Mouse (Mus musculus) embryonic fibroblast, embryonic 13.5 days (primary cell): ENCODE data around the gene Mgat4a.

Experiments used
- CTCF ChIP-seq: IDR thresholded peaks from 2 replicates; pipeline ENCODE4 v1.5.1; 2011; ENCODE audit warnings: mild to moderate bottlenecking, control low read depth, low read length, moderate library complexity, borderline replicate concordance; ENCODE audit not compliant: insufficient read depth
- POLR2A ChIP-seq: IDR thresholded peaks from 2 replicates; pipeline ENCODE4 v1.6.1; 2011; ENCODE audit warnings: low read depth, mild to moderate bottlenecking, control low read depth, low read length, moderate library complexity

DNA sequence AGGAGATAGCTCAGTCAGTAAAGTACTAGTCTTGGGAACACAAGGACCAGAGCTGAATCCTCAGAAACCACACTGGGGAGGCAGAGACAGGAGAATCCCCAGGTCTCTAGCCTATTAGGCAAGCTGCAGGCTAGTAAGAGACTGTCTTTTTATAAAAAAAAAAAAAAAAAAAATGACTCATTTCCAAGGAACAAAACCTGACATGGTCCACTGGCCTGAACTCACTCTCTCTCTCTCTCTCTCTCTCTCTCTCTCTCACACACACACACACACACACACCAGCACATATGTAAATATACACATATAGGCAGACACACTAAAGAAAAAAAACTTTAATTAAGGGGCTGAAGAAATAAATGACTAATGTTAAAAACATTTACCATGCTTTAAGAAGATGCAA lies 14.6 kb downstream of the Mgat4a start:
- TF ChIP-seq POLR2A (no peak), CTCF (no peak)
